Mouse (Mus musculus): ENCODE results near the gene Csnk2a2.
A peak's percentile ranks its signal among the peaks of the same experiment; 100 is the strongest.

Csnk2a2 gene

GRCm38 (mm10) chr8:95487800-95488697, 1.8 kb downstream of the Csnk2a2 start:
- no peak for DNase-seq (ENCODE audit: low spot score in 2 of 2)

- DNase-seq (ENCODE audit: low spot score in 2 of 2): no peak
Observed at GRCm38 (mm10) chr8:95470008-95470407, 19.8 kb downstream of the Csnk2a2 start.

GRCm38 (mm10) chr8:95468995-95469394, 20.8 kb downstream of the Csnk2a2 start:
- DNase-seq (ENCODE audit: low spot score in 2 of 2): no peak

GRCm38 (mm10) chr8:95466543-95466942, 23.3 kb downstream of the Csnk2a2 start:
- DNase-seq (ENCODE audit: low spot score in 2 of 2): no peak

GRCm38 (mm10) chr8:95452518-95452917, 37.3 kb downstream of the Csnk2a2 start:
- no peak for DNase-seq (ENCODE audit: low spot score in 2 of 2)

GRCm38 (mm10) chr8:95450271-95450670, 39.6 kb downstream of the Csnk2a2 start:
- DNase-seq (ENCODE audit: low spot score in 2 of 2): no peak

- no peak for DNase-seq (ENCODE audit: low spot score in 2 of 2)
Observed at GRCm38 (mm10) chr8:95447661-95448060, 42.2 kb downstream of the Csnk2a2 start.

GRCm38 (mm10) chr8:95445042-95445441, 44.8 kb downstream of the Csnk2a2 start:
- no peak for DNase-seq (ENCODE audit: low spot score in 2 of 2)

GRCm38 (mm10) chr8:95441491-95442039, 48.3 kb downstream of the Csnk2a2 start:
- DNase-seq (ENCODE audit: low spot score in 2 of 2): no peak

GRCm38 (mm10) chr8:95440168-95440709, 49.6 kb downstream of the Csnk2a2 start:
- DNase-seq (ENCODE audit: low spot score in 2 of 2): no peak

- DNase-seq (ENCODE audit: low spot score in 2 of 2): no peak
Observed at GRCm38 (mm10) chr8:95439421-95439820, 50.4 kb downstream of the Csnk2a2 start.

GRCm38 (mm10) chr8:95437341-95437992, 52.4 kb downstream of the Csnk2a2 start:
- no peak for DNase-seq (ENCODE audit: low spot score in 2 of 2)

GRCm38 (mm10) chr8:95435930-95436329, 53.9 kb downstream of the Csnk2a2 start:
- no peak for DNase-seq (ENCODE audit: low spot score in 2 of 2)

- DNase-seq (ENCODE audit: low spot score in 2 of 2): no peak
Observed at GRCm38 (mm10) chr8:95435471-95435870, 54.4 kb downstream of the Csnk2a2 start.

GRCm38 (mm10) chr8:95434686-95435439, 55.0 kb downstream of the Csnk2a2 start, which contains the start of gene Cfap20:
Gene Cfap20, minus strand, starts transcription at chr8:95434869.
- peak; percentile 99 for DNase-seq (ENCODE audit: low spot score in 2 of 2)

GRCm38 (mm10) chr8:95434233-95434632, 55.6 kb downstream of the Csnk2a2 start:
- DNase-seq (ENCODE audit: low spot score in 2 of 2): no peak

GRCm38 (mm10) chr8:95433124-95433523, 56.7 kb downstream of the Csnk2a2 start:
- DNase-seq (ENCODE audit: low spot score in 2 of 2): no peak

GRCm38 (mm10) chr8:95432471-95432870, 57.4 kb downstream of the Csnk2a2 start:
- no peak for DNase-seq (ENCODE audit: low spot score in 2 of 2)

- peak; percentile 35 to 49 for DNase-seq (ENCODE audit: low spot score in 2 of 2)
Observed at GRCm38 (mm10) chr8:95429945-95430344, 59.9 kb downstream of the Csnk2a2 start.

GRCm38 (mm10) chr8:95427594-95428535, 62.0 kb downstream of the Csnk2a2 start:
- DNase-seq (ENCODE audit: low spot score in 2 of 2): peak; percentile 56 to 69
